Mouse (Mus musculus): ENCODE data around the gene Selenop. TPM values are rescaled to one million over a fixed set of nuclear protein-coding genes. Genes with fewer than 3 reads are reported as not detected.
"Not testable (repeated sequence)": the region's sequence is repeated elsewhere in the genome, so short reads cannot be mapped to it uniquely, and the experiment has no call there.

Selenop gene
- 53.5 and 61.5 TPM in 2 replicates for polyA plus RNA-seq (2016; fragmentation: Nextera tagmentation; extraction: Ambion mirVana)

- no peaks in the 10 kb centered on the region for H3K9me3 ChIP-seq (replicated peaks)
- H3K27me3 ChIP-seq (ENCODE audit: low read depth, poor library complexity, severe bottlenecking) = no peaks in the 10 kb centered on the region
- no peak for DNase-seq (ENCODE audit: low spot score)
- 91% methylated on average over 6 of the region's 6 CpGs for WGBS
- peaks cover 21% of the 10 kb centered on the region for H3K4me1 ChIP-seq
- H3K4me3 ChIP-seq = no peak within 1 kb of the TSS
- no peaks in the 10 kb centered on the region for H3K36me3 ChIP-seq
- H3K27ac ChIP-seq (replicated peaks) = no peak within 1 kb of the TSS
These were observed at the start of gene Selenop for GRCm38 (mm10) chr15:3268247-3268646. TSS of gene Selenop (plus strand) at chr15:3268547.

GRCm38 (mm10) chr15:3218668-3219067, 49.7 kb upstream of the Selenop start:
- not testable (repeated sequence) for DNase-seq (ENCODE audit: low spot score); H3K27ac ChIP-seq (replicated peaks); H3K4me1 ChIP-seq; H3K9me3 ChIP-seq (replicated peaks); H3K27me3 ChIP-seq (ENCODE audit: low read depth, poor library complexity, severe bottlenecking); H3K4me3 ChIP-seq; H3K36me3 ChIP-seq
- 98% methylated on average over 4 of the region's 4 CpGs for WGBS

GRCm38 (mm10) chr15:3222803-3223437, 45.4 kb upstream of the Selenop start:
- no peak overlapping the region for H3K4me3 ChIP-seq
- no peaks in the 10 kb centered on the region for H3K4me1 ChIP-seq
- no peaks in the 10 kb centered on the region for H3K27me3 ChIP-seq (ENCODE audit: low read depth, poor library complexity, severe bottlenecking)
- no peak for DNase-seq (ENCODE audit: low spot score)
- H3K36me3 ChIP-seq = no peaks in the 10 kb centered on the region
- no peak overlapping the region for H3K27ac ChIP-seq (replicated peaks)
- WGBS = 93% methylated on average over 5 of the region's 5 CpGs
- H3K9me3 ChIP-seq (replicated peaks) = no peaks in the 10 kb centered on the region

- Histone ChIP-seq H3K9me3 (replicated peaks) (no peaks in the 10 kb centered on the region), H3K4me1 (peaks cover 7% of the 10 kb centered on the region; the same call in 1 of the 2 replicates), H3K4me3 (no peak overlapping the region), H3K27ac (replicated peaks) (no peak overlapping the region), H3K36me3 (no peaks in the 10 kb centered on the region), H3K27me3 (ENCODE audit: low read depth, poor library complexity, severe bottlenecking) (no peaks in the 10 kb centered on the region)
- WGBS = 78% methylated on average over 3 of the region's 3 CpGs
- no peak for DNase-seq (ENCODE audit: low spot score)
These were observed 41.8 kb upstream of the Selenop start for GRCm38 (mm10) chr15:3226573-3226972.

GRCm38 (mm10) chr15:3228185-3228584, 40.2 kb upstream of the Selenop start:
- H3K4me3 ChIP-seq = no peak overlapping the region
- H3K27ac ChIP-seq (replicated peaks) = no peak overlapping the region
- H3K9me3 ChIP-seq (replicated peaks) = no peaks in the 10 kb centered on the region
- peaks cover 16% of the 10 kb centered on the region for H3K4me1 ChIP-seq
- 80% methylated on average over 2 of the region's 2 CpGs for WGBS
- no peak for DNase-seq (ENCODE audit: low spot score)
- no peaks in the 10 kb centered on the region for H3K27me3 ChIP-seq (ENCODE audit: low read depth, poor library complexity, severe bottlenecking)
- no peaks in the 10 kb centered on the region for H3K36me3 ChIP-seq

- 85% methylated on average over 6 of the region's 6 CpGs for WGBS
These were observed 39.4 kb upstream of the Selenop start for GRCm38 (mm10) chr15:3228990-3229389.

GRCm38 (mm10) chr15:3231004-3231403, 37.3 kb upstream of the Selenop start:
- no peak overlapping the region for H3K4me3 ChIP-seq
- no peaks in the 10 kb centered on the region for H3K36me3 ChIP-seq
- no peaks in the 10 kb centered on the region for H3K9me3 ChIP-seq (replicated peaks)
- no peaks in the 10 kb centered on the region for H3K27me3 ChIP-seq (ENCODE audit: low read depth, poor library complexity, severe bottlenecking)
- peaks cover 18% of the 10 kb centered on the region for H3K4me1 ChIP-seq
- no peak for DNase-seq (ENCODE audit: low spot score)
- H3K27ac ChIP-seq (replicated peaks) = no peak overlapping the region
- 90% methylated on average over 4 of the region's 4 CpGs for WGBS

More at GRCm38 (mm10) chr15:3228990-3229389, 39.4 kb upstream of the Selenop start:
- Histone ChIP-seq H3K4me3 (no peak overlapping the region), H3K27ac (replicated peaks) (no peak overlapping the region), H3K36me3 (no peaks in the 10 kb centered on the region), H3K27me3 (ENCODE audit: low read depth, poor library complexity, severe bottlenecking) (no peaks in the 10 kb centered on the region), H3K9me3 (replicated peaks) (no peaks in the 10 kb centered on the region), H3K4me1 (peaks cover 18% of the 10 kb centered on the region)
- DNase-seq (ENCODE audit: low spot score) = no peak

- peaks cover 18% of the 10 kb centered on the region for H3K4me1 ChIP-seq
- peak overlapping the region; percentile 46 for H3K27ac ChIP-seq (replicated peaks)
- 46% methylated on average over 9 of the region's 9 CpGs for WGBS
- no peaks in the 10 kb centered on the region for H3K27me3 ChIP-seq (ENCODE audit: low read depth, poor library complexity, severe bottlenecking)
- no peak overlapping the region for H3K4me3 ChIP-seq
- H3K36me3 ChIP-seq = no peaks in the 10 kb centered on the region
- no peaks in the 10 kb centered on the region for H3K9me3 ChIP-seq (replicated peaks)
- peak; percentile 43 for DNase-seq (ENCODE audit: low spot score)
These were observed 36.0 kb upstream of the Selenop start for GRCm38 (mm10) chr15:3232168-3232835.

GRCm38 (mm10) chr15:3233837-3234551, 34.4 kb upstream of the Selenop start:
- no peaks in the 10 kb centered on the region for H3K27me3 ChIP-seq (ENCODE audit: low read depth, poor library complexity, severe bottlenecking)
- H3K9me3 ChIP-seq (replicated peaks) = no peaks in the 10 kb centered on the region
- 92% methylated on average over 3 of the region's 3 CpGs for WGBS
- no peaks in the 10 kb centered on the region for H3K36me3 ChIP-seq
- H3K27ac ChIP-seq (replicated peaks) = no peak overlapping the region
- no peak for DNase-seq (ENCODE audit: low spot score)
- H3K4me1 ChIP-seq = peaks cover 18% of the 10 kb centered on the region
- no peak overlapping the region for H3K4me3 ChIP-seq

GRCm38 (mm10) chr15:3236338-3236737, 32.0 kb upstream of the Selenop start:
- no peak for DNase-seq (ENCODE audit: low spot score)
- Histone ChIP-seq H3K36me3 (no peaks in the 10 kb centered on the region), H3K27me3 (ENCODE audit: low read depth, poor library complexity, severe bottlenecking) (no peaks in the 10 kb centered on the region), H3K27ac (replicated peaks) (no peak overlapping the region), H3K4me3 (no peak overlapping the region), H3K9me3 (replicated peaks) (no peaks in the 10 kb centered on the region), H3K4me1 (peaks cover 12% of the 10 kb centered on the region)
- WGBS = 81% methylated on average over 2 of the region's 2 CpGs

GRCm38 (mm10) chr15:3237963-3238362, 30.4 kb upstream of the Selenop start:
- Histone ChIP-seq H3K27me3 (ENCODE audit: low read depth, poor library complexity, severe bottlenecking) (no peaks in the 10 kb centered on the region), H3K36me3 (no peaks in the 10 kb centered on the region), H3K4me3 (no peak overlapping the region), H3K4me1 (peaks cover 5% of the 10 kb centered on the region; the same call in 1 of the 2 replicates), H3K9me3 (replicated peaks) (no peaks in the 10 kb centered on the region), H3K27ac (replicated peaks) (no peak overlapping the region)
- WGBS = 90% methylated on average over 1 of the region's 1 CpGs
- DNase-seq (ENCODE audit: low spot score) = no peak

GRCm38 (mm10) chr15:3245036-3245435, 23.3 kb upstream of the Selenop start:
- not testable (repeated sequence) for H3K36me3 ChIP-seq; H3K4me1 ChIP-seq; H3K27ac ChIP-seq (replicated peaks); H3K9me3 ChIP-seq (replicated peaks); H3K4me3 ChIP-seq; DNase-seq (ENCODE audit: low spot score); H3K27me3 ChIP-seq (ENCODE audit: low read depth, poor library complexity, severe bottlenecking)
- WGBS = 91% methylated on average over 10 of the region's 10 CpGs

- WGBS = 92% methylated on average over 2 of the region's 2 CpGs
- H3K36me3 ChIP-seq = no peaks in the 10 kb centered on the region
- no peaks in the 10 kb centered on the region for H3K4me1 ChIP-seq
- DNase-seq (ENCODE audit: low spot score) = no peak
- no peaks in the 10 kb centered on the region for H3K27me3 ChIP-seq (ENCODE audit: low read depth, poor library complexity, severe bottlenecking)
- H3K4me3 ChIP-seq = no peak overlapping the region
- no peak overlapping the region for H3K27ac ChIP-seq (replicated peaks)
- H3K9me3 ChIP-seq (replicated peaks) = no peaks in the 10 kb centered on the region
These were observed 17.7 kb upstream of the Selenop start for GRCm38 (mm10) chr15:3250620-3251019.
